In genomic region chr7:97454795-97455194, GRCm38 (mm10) we compare ENCODE assay signal across 22 mouse cellular contexts. TPM values are rescaled to one million over a fixed set of nuclear protein-coding genes. Genes with fewer than 3 reads are reported as not detected.
DNase-seq lines count a peak whose midpoint lies in the region; ATAC-seq and TF ChIP-seq lines count a peak whose summit lies in the region.
"Had no signal": no experiment of that assay in that cellular context is flagged by ENCODE, and none has a peak within 500 bp of the region (broad histone marks: within the 10 kb centered on the region; RNA-seq: fewer than 3 reads in every experiment).

No protein-coding gene starts in this region.

- H3K36me3 ChIP-seq in intestine, postnatal 0 days (ENCODE audit: control insufficient read depth, insufficient read depth): no peaks in the 10 kb centered on the region
- H3K36me3 ChIP-seq in small intestine, adult 2 months (ENCODE audit: control insufficient read depth, insufficient read depth, low read length): peaks cover 2% of the 10 kb centered on the region
- H3K36me3 ChIP-seq: forebrain, embryonic 12.5 days; hindbrain, embryonic 12.5 days; neural tube, embryonic 15.5 days had no signal

- no peak overlapping the region for H3K9ac ChIP-seq in intestine, postnatal 0 days (ENCODE audit: low read depth, low read length)
- H3K9ac ChIP-seq: forebrain, embryonic 12.5 days; hindbrain, embryonic 12.5 days; limb, embryonic 15.5 days; neural tube, embryonic 15.5 days had no signal

- H3K4me3 ChIP-seq in bone marrow, adult 2 months (replicated peaks; ENCODE audit: control insufficient read depth, low read depth, low read length): peak overlapping the region; percentile 27
- no peak overlapping the region for H3K4me3 ChIP-seq in intestine, postnatal 0 days (ENCODE audit: low read depth, low read length)
- no peak overlapping the region for H3K4me3 ChIP-seq in small intestine, adult 2 months (ENCODE audit: low read depth, low read length)
- H3K4me3 ChIP-seq: forebrain, embryonic 12.5 days; gastrocnemius, adult 2 months; hindbrain, embryonic 12.5 days; limb, embryonic 15.5 days; neural tube, embryonic 15.5 days had no signal

- H3K4me2 ChIP-seq in intestine, postnatal 0 days (replicated peaks; ENCODE audit: low read depth): no peak overlapping the region
- H3K4me2 ChIP-seq: forebrain, embryonic 12.5 days; hindbrain, embryonic 12.5 days; limb, embryonic 15.5 days; midbrain, embryonic 11.5 days; neural tube, embryonic 15.5 days had no signal

- 91% methylated on average over 10 of the region's 10 CpGs for WGBS in bone marrow, adult 2 months
- WGBS in intestine, postnatal 0 days: 62% methylated on average over 10 of the region's 10 CpGs
- 38% methylated on average over 10 of the region's 10 CpGs for WGBS in small intestine, adult 2 months

- TF ChIP-seq POLR2A in bone marrow, adult 2 months (IDR thresholded peaks at IDR 0.05; ENCODE audit: borderline replicate concordance, control insufficient read depth, low read depth, low read length): no peak
- no peak for TF ChIP-seq POLR2A in small intestine, adult 2 months (IDR thresholded peaks at IDR 0.05; ENCODE audit: low read depth, low read length)

- peak; percentile 38 for DNase-seq in kidney, adult 9 months
- DNase-seq in kidney, postnatal 10 days: no peak
- DNase-seq in ovary, adult 18-20 months (ENCODE audit: low spot score): no peak
- no peak for DNase-seq in yolk sac, embryonic 10.5 days (ENCODE audit: low spot score)
- DNase-seq: adrenal gland, adult 2 months; cerebellum, adult 11-12 months; cerebellum, postnatal 14 days; gastrocnemius, adult 2 months; thymus, adult 18-20 months; thymus, postnatal 36 days had no signal

- no peaks in the 10 kb centered on the region for H3K9me3 ChIP-seq in intestine, postnatal 0 days (ENCODE audit: control insufficient read depth)
- H3K9me3 ChIP-seq: forebrain, embryonic 12.5 days; limb, embryonic 15.5 days; neural tube, embryonic 15.5 days had no signal

- H3K4me1 ChIP-seq in bone marrow, adult 2 months (ENCODE audit: control insufficient read depth, insufficient read depth, low read length): peaks cover 3% of the 10 kb centered on the region; the same call in 1 of the 2 replicates
- no peaks in the 10 kb centered on the region for H3K4me1 ChIP-seq in intestine, postnatal 0 days (replicated peaks; ENCODE audit: control insufficient read depth, insufficient read depth, low read length)
- peaks cover 21% of the 10 kb centered on the region for H3K4me1 ChIP-seq in small intestine, adult 2 months (ENCODE audit: control insufficient read depth, insufficient read depth, insufficient read length, low read length)

- H3K27ac ChIP-seq in bone marrow, adult 2 months (ENCODE audit: control insufficient read depth, insufficient read depth, low read depth, low read length, poor library complexity): no peak overlapping the region; the same call in 1 of the 2 replicates
- peak overlapping the region; percentile 22; the same call in 1 of the 2 replicates for H3K27ac ChIP-seq in intestine, postnatal 0 days (ENCODE audit: low read depth, low read length)
- H3K27ac ChIP-seq in small intestine, adult 2 months (ENCODE audit: insufficient read depth, low read depth, low read length): peak overlapping the region; percentile 65
- H3K27ac ChIP-seq: forebrain, embryonic 12.5 days; gastrocnemius, adult 2 months; hindbrain, embryonic 12.5 days; kidney, postnatal 0 days; limb, embryonic 15.5 days; macrophage; neural tube, embryonic 15.5 days had no signal

- no peak for TF ChIP-seq CTCF in bone marrow, adult 2 months (IDR thresholded peaks at IDR 0.05; ENCODE audit: control insufficient read depth, insufficient read depth, low read length)
- no peak for TF ChIP-seq CTCF in intestine, postnatal 0 days (IDR thresholded peaks at IDR 0.05; ENCODE audit: low read depth)
- no peak for TF ChIP-seq CTCF in small intestine, adult 2 months (IDR thresholded peaks at IDR 0.05; ENCODE audit: extremely low read depth, insufficient read length, insufficient replicate concordance, low read depth, low read length)

- peak; percentile 92 for ATAC-seq in intestine, postnatal 0 days

- H3K27me3 ChIP-seq in intestine, postnatal 0 days (replicated peaks; ENCODE audit: control insufficient read depth, insufficient read depth, low read length): no peaks in the 10 kb centered on the region
- H3K27me3 ChIP-seq in small intestine, adult 2 months (ENCODE audit: control insufficient read depth, insufficient read depth, low read length): no peaks in the 10 kb centered on the region
- H3K27me3 ChIP-seq: limb, embryonic 15.5 days had no signal

RNA-seq across cellular contexts. Expression of gene Kctd14, which starts 3.7 kb away (rescaled TPM):
- polyA plus RNA-seq in bone marrow, adult 2 months (2011; ENCODE audit: insufficient read depth, insufficient read length, low replicate concordance, missing spikeins): 12.6 and 13.5 TPM in 2 replicates
- polyA plus RNA-seq in intestine, postnatal 0 days (2015; fragmentation: Nextera tagmentation; extraction: Ambion mirVana): 4.8 and 5.3 TPM in 2 replicates
- polyA plus RNA-seq in small intestine, adult 2 months (2012; rRNA removed): 2.6 and 6.2 TPM in 2 replicates
- polyA plus RNA-seq: C2C12 had no signal

RNA-seq across cellular contexts. Expression of gene Ints4, which starts 26.0 kb away (rescaled TPM):
- polyA plus RNA-seq in bone marrow, adult 2 months (2011; ENCODE audit: insufficient read depth, insufficient read length, low replicate concordance, missing spikeins): 14.7 and 22.4 TPM in 2 replicates
- polyA plus RNA-seq in intestine, postnatal 0 days (2015; fragmentation: Nextera tagmentation; extraction: Ambion mirVana): 14.3 and 15.9 TPM in 2 replicates
- polyA plus RNA-seq in small intestine, adult 2 months (2012; rRNA removed): 27.2 and 42.1 TPM in 2 replicates

RNA-seq across cellular contexts. Expression of gene Thrsp, which starts 37.3 kb away (rescaled TPM):
- polyA plus RNA-seq in bone marrow, adult 2 months (2011; ENCODE audit: insufficient read depth, insufficient read length, low replicate concordance, missing spikeins): 11.5 and 13.1 TPM in 2 replicates
- polyA plus RNA-seq in intestine, postnatal 0 days (2015; fragmentation: Nextera tagmentation; extraction: Ambion mirVana): 1.6 and 2.4 TPM in 2 replicates
- 2.8 and 4.2 TPM in 2 replicates for polyA plus RNA-seq in small intestine, adult 2 months (2012; rRNA removed)
- polyA plus RNA-seq: C2C12; embryonic facial prominence, embryonic 11.5 days; macrophage; midbrain, embryonic 11.5 days had no signal

RNA-seq across cellular contexts. Expression of gene Ndufc2, which starts 55.0 kb away (rescaled TPM):
- polyA plus RNA-seq in bone marrow, adult 2 months (2011; ENCODE audit: insufficient read depth, insufficient read length, low replicate concordance, missing spikeins): 34.6 and 53.4 TPM in 2 replicates
- polyA plus RNA-seq in intestine, postnatal 0 days (2015; fragmentation: Nextera tagmentation; extraction: Ambion mirVana): 517 and 549 TPM in 2 replicates
- 58.2 and 89.7 TPM in 2 replicates for polyA plus RNA-seq in small intestine, adult 2 months (2012; rRNA removed)
